Mouse (Mus musculus) left cerebral cortex, adult 9 months (tissue): ENCODE data around the gene Acyp1.
"Not testable (repeated sequence)": the region's sequence is repeated elsewhere in the genome, so short reads cannot be mapped to it uniquely, and the experiment has no call there.

Experiments used
- DNase-seq, 2 experiments: peaks; one replicate each; pipeline ENCODE4 v3.0.0; 2022; ENCODE audit warnings: low spot score in 2 of 2

The Acyp1 gene

GRCm38 (mm10) chr12:85284331-85284730 lies 3.9 kb downstream of the Acyp1 start:
- no peak for DNase-seq

DNA sequence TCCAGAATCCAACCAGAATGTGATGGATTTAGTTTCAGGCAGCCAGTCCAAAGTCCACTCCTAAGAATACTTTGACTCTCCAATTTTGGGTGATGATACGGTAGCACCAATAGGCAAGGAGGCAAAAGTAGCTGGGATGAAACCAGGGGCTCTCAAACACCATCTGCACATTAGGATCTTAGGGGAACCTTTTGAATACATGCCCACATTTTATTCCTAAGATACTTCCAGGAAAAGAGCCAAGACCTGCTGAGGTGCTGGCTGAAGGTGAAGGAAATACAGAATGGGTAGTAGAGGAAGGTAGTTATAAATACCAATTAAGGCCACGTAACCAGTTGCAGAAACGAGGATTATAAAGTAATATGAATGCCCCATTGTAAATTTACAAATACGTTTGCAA lies 6.5 kb downstream of the Acyp1 start:
- DNase-seq: not testable (repeated sequence)

- DNase-seq: no peak
These were observed 7.2 kb downstream of the Acyp1 start for GRCm38 (mm10) chr12:85280845-85281651.

- peak; percentile 90 to 98 for DNase-seq
These were observed 8.0 kb downstream of the Acyp1 start for GRCm38 (mm10) chr12:85280105-85280844.

DNA sequence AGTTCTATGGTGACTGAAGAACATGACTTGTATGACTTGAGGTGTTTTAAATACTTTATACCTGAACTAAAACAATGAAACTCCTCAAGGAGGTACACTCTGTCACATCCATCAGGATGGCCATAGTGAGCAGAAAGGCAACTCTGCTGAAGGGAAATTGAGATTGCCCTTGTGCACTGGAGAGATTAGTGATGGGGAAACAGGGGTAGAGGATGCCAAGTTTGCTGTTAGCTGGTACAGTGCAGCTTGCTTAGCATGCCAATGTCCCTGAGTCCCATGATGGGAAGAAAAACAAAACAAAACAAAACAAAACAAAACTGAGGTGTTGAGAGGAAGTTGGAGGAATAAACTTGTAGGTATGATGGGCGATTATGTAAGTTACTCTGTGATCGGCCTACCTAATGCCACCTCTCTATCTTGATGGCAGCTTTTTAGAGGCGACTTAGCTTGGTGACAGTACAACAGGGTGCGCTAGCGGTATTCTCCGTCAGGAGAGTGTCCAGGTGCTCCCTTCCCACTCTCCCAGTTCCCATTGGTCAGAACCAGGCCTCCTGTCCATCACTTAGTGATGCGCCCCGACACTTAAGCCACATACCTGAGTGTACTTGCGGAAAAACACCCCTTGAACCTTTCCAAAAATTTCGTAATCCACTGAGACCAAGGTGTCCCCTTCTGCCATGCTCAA lies 8.7 kb downstream of the Acyp1 start:
- peak in 1 of 2 experiments; percentile 24 for DNase-seq

DNA sequence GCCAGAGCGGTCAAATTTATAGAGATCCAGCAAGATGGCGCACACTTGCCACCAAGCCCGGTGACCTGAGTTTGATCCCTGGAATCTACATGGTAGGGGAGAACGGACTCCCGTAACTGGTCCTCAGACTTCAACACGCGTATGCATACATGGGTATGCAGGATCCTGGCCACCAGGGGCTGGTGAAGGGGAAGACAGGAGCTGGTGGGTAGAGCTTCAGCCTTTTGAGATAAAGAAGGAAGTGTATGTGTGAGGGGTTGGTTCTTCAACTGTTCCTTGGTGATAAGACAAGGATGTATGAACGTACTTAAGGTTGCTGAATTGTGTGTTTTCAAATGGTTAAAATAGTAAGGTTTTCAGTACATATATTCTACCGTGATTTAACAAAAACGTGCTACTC lies 9.3 kb downstream of the Acyp1 start:
- DNase-seq: no peak

- no peak for DNase-seq
These were observed 12.0 kb downstream of the Acyp1 start for GRCm38 (mm10) chr12:85276273-85276672.

DNA sequence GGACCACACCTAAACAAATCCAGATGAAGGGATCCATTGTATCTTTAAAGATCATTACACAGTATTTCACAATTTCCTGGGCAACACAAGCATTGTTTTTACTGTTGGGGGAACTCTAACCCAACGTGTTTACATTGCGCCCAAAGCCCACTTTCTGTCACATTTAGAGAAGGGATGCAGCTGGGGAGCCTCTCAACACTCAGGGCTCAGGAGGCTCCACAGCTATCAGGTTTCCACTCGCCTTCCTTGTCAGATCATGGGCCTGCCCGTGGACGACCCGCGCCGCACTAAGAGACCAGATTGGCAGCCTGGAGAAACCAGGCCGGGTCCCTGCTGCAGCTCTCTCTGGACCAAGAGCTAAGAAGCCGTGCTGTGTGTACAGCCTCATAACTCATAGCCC lies 14.7 kb downstream of the Acyp1 start:
- DNase-seq: no peak

- DNase-seq: no peak
These were observed 16.4 kb downstream of the Acyp1 start for GRCm38 (mm10) chr12:85271843-85272206.

DNA sequence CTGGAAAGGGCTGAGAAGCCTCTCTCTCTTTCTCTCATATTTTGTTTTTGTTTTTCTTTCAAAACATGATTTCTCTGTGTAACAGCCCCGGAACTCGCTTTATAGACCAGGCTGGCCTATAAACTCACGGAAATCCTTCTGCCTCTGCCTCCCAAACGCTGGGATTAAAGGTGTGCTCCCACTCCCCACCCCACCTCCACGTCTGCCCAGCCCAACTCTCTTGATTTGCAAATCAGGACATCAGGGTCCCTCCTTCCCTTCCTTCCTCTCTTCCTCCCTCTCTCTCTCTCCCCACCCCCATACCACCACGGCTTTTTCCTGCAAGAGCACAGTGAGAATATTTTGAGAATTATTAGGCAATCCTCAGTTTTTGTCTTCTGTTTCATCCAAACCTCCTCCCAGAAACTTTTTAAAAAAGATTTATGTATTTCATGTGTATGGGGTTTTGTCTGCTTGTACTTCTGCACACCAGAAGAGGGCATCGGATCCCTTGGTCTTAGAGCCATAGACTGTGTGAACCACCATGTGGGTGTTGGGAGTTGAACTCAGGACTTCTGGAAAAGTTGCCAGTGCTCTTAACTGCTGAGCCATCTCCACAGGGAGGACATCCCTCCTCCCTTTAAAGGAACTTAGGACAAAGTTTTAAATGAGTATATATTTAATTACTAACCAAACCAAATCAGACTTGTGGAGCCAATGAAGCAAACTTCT lies 17.0 kb downstream of the Acyp1 start:
- DNase-seq: no peak

DNA sequence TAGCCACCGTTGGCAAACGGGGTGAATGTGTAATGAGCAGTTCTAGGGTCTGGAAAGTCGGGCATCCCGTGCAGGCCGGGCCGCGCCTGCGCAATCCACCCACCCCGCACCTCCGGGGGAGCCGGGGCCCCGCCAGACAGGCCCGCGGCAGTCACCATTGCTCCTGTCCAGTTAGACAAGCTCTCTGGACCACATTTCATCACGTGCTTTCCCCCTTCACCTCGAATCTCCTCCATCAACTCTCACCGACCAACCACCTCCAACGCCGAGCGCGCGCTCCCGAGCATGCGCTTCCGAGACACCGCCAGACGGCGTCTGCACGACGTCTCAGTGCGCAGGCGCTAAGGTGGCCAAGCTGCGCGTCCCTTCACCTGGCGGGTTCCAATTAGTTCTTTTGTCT lies 17.9 kb downstream of the Acyp1 start, which contains the start of gene Mlh3:
Gene Mlh3 (minus strand): TSS at position 281 of the 400 bp plus-strand sequence.
- DNase-seq: peak; percentile 62 to 86

GRCm38 (mm10) chr12:85269821-85270220 lies 18.4 kb downstream of the Acyp1 start:
- DNase-seq: no peak

DNA sequence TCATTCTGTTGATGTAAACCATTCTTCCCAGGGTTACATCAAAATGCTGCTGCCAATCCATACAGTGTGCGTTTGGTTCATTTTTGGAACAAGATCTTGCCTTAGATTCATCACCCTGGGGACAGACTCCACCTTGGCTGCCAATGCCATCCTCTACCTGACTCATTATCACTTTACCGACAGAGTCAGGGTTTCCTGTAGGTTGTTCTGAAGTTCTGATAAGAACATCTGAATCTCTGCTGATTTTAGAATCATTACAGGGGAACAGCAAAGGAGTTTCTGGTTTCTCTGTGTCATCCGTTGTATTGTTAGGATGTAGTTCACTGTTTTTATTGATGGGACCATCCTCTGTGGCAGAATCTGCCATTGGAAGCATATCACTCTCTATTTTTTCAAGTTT lies 22.0 kb downstream of the Acyp1 start:
- DNase-seq: no peak

DNA sequence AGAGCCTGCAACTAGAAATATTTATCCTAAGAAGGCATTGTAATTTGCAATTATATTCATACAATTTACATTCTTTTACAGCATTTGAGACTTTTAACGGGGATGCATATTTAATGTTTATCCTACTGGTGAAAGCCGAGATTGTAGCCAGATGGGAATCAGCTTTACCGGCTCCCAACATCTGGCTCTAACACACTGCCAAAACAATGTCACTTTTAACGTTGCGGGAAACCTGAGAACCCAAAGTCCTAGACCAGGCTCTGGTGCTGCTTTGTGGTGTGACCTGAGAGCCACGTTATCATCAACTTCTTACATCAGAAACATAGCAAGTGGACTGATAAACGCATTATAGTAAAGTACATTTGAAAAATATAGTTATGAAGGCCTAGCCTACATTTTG lies 23.3 kb downstream of the Acyp1 start:
- DNase-seq: no peak

GRCm38 (mm10) chr12:85264531-85264930 lies 23.7 kb downstream of the Acyp1 start:
- DNase-seq: no peak

DNA sequence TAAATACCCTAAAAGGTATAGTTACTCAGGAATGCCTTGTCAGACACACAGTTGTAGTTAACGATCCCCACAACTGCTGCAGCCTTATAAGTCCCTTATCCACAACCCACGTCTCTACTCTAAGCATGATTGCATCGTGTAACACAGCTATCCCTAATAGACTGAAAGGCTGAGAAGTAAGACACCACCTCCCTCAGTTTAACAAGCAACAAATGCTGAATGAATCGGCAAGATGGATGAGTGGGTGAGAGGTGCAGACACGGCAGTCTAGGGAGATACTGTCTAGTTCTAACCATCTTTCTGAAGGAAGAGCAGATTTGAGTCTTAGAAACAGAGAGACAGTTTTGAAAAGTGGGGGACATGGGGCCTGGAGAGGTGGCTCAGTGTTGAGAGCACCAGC lies 25.0 kb downstream of the Acyp1 start:
- DNase-seq: peak in 1 of 2 experiments; percentile 20

- no peak for DNase-seq
These were observed 25.7 kb downstream of the Acyp1 start for GRCm38 (mm10) chr12:85262489-85262888.

DNA sequence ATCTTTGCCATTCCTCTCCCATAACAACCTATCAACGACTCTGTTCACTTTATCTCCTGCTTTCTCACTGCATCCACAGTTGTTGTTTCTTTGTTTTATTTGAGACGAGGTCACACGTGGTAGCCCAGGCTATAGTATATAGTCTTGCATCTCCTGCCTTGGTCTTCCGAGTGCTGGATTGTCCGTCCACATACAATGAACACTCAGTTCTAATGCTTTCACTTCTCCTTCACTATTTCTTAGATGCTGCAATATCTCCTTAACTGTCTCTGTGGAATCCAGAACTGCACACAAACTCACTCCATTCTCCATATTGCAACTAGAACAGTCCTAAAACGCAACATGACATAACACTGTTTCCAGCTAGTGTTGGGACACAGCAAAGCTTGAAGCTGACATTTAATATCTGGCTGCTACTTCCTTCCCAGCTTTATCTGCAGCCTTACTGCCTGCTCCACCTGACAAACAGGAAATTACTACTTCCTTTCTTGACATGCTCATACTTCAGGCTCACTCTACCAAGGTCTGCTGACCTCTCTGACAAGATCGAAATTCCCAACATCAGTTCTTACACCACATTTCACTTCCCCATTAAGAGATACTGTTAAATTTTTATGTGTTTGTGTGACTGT lies 31.1 kb downstream of the Acyp1 start:
- no peak for DNase-seq

- DNase-seq: no peak
These were observed 32.0 kb downstream of the Acyp1 start for GRCm38 (mm10) chr12:85256074-85256751.

- DNase-seq: no peak
These were observed 36.2 kb downstream of the Acyp1 start for GRCm38 (mm10) chr12:85252083-85252482.

GRCm38 (mm10) chr12:85237553-85237952 lies 50.7 kb downstream of the Acyp1 start:
- no peak for DNase-seq
